Mouse (Mus musculus) spleen, adult 2 months (tissue): ENCODE measurements around the gene Mfap1a.
"Not testable (repeated sequence)": the region's sequence is repeated elsewhere in the genome, so short reads cannot be mapped to it uniquely, and the experiment has no call there.

Experiments used
- CTCF ChIP-seq: fragments of 200-500 bp; IDR thresholded peaks from 2 replicates; pipeline ENCODE4 v1.5.1; 2011; ENCODE audit warnings: mild to moderate bottlenecking, inconsistent platforms; ENCODE audit not compliant: insufficient read depth, insufficient read length, insufficient replicate concordance; ENCODE audit errors: extremely low read depth
- POLR2A ChIP-seq: fragments of 200-500 bp; IDR thresholded peaks from 2 replicates; pipeline ENCODE4 v1.6.1; 2011; ENCODE audit warnings: low read depth, low read length, inconsistent platforms

- not testable (repeated sequence) for TF ChIP-seq CTCF, POLR2A
These were observed 16.4 kb upstream of the Mfap1a start for GRCm38 (mm10) chr2:121522830-121523229.
